Mouse (Mus musculus) brain, embryonic 18.5 days (tissue): ENCODE data around the gene Tubgcp2.

Experiments used
- DNase-seq: peaks from one replicate; pipeline ENCODE4 v3.0.0-alpha.2; 2012; ENCODE audit warnings: low read depth, low spot score

Tubgcp2 gene

DNA sequence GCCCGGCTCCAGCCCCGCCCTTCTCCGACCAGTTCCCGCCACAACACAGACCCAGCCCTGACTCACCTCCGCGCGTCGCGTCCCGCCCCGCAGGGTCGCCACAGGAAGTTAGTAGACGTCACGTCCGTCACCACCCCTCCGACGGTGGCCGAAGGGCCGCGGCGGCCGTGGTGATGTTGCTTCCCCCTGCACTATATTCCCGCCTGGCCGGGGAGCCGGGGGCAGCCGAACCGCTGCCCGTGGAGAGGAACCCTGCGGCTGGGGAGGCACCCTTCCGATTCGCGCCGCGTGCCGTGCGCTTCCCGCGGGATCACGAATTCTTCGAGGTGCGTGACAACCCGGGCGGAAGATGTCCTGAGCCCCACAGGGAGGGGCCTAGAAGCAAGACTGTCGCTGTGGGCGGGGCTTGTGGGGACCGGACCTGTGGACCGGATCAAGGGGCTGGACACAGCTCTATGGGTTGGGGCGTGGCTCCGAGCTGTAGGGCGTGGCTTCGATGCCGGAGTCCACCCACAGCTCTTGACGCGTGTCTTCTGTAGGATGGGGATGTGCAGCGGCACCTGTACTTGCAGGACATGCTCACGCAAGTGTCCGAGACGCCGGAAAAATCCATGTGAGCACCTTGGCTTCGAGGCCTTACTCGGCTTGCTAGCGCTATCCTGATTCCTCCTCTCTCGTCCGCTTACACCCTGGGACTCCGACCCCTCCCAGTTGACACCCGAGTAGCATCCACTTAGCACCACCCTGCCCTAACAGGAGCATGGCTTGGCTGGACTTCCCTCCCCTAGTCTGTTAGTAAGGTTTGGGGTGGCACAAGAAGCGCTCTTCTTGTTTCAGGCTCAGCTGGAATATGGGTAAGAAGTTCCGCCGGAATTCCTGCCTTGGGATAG, at the start of gene Tubgcp2, which contains the start of gene Zfp511:
Gene Tubgcp2 (minus strand): TSS at position 389 of the 890 bp plus-strand sequence.
Gene Zfp511 (plus strand): TSS at position 111 of the 890 bp plus-strand sequence.
- peak; percentile 78 for DNase-seq

DNA sequence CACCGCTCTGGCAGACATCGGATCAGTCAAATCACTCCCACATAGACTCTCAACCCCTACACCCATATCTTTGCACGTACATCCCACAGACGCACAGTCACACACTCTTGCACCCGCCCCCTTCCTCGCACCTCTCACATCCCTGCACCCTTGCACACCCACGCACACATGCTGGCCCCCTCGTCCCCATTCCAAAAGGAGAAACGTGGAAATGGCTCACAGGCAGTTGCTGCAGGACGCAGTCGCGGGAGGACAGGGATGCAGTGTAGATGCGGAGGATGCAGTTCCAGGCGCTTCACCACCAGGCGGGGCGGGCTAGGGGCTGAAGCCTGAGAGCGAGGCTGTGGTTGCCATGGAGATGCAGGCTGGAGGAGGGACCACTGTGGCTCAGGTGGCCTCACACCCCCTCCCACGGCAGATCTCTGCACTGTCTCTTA, 45.8 kb upstream of the Tubgcp2 start, which contains the start of gene Caly:
Gene Caly (minus strand): TSS at position 307 of the 437 bp plus-strand sequence.
- peak; percentile 85 for DNase-seq

GRCm38 (mm10) chr7:140081408-140082241, 45.2 kb upstream of the Tubgcp2 start:
- no peak for DNase-seq

GRCm38 (mm10) chr7:140080503-140081156, 44.2 kb upstream of the Tubgcp2 start:
- DNase-seq: peak; percentile 88

- DNase-seq: no peak
Measured at GRCm38 (mm10) chr7:140078711-140079110, 42.2 kb upstream of the Tubgcp2 start.

GRCm38 (mm10) chr7:140077698-140078097, 41.2 kb upstream of the Tubgcp2 start:
- DNase-seq: no peak

GRCm38 (mm10) chr7:140070042-140070711, 33.7 kb upstream of the Tubgcp2 start:
- no peak for DNase-seq

GRCm38 (mm10) chr7:140067397-140067796, 30.9 kb upstream of the Tubgcp2 start:
- DNase-seq: no peak

DNA sequence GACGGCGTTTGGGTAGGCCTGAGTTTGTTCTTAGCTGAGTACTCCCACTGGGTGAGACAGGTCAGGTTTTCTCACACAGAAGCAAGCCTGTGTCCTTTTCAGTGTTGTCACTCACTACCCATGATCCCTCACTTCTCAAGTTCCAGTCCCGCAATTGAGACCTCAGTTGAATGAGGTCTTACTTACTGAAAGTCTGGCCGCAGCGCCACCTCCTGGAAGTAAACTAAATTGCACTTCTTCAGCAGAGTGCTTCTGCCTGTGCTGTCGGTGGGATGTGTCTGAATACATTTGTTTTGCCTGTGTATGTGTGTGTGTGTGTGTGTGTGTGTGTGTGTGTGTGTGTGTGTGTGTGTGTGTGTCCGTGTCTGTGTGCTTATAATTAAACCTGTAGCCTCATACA, 26.6 kb upstream of the Tubgcp2 start:
- DNase-seq: no peak

DNA sequence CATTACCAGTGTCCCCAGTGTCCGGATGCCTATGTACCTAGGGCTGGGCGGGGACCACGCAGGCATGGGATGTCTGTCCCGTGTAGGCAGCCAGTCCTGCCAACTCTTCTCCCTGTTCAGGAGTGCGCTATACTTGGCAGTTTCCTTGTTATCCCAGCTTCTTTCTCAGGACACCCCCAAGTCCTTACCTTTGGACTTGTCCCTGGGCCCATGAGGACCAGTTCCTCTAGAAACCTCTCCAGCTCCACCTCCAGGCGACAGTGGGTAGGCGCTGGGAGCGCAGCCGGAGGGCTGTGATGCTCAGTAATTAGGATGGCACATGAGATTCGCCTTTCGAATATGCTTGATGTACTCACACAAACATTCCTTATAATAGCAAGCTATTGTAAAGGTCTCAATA, 25.8 kb upstream of the Tubgcp2 start:
- no peak for DNase-seq

DNA sequence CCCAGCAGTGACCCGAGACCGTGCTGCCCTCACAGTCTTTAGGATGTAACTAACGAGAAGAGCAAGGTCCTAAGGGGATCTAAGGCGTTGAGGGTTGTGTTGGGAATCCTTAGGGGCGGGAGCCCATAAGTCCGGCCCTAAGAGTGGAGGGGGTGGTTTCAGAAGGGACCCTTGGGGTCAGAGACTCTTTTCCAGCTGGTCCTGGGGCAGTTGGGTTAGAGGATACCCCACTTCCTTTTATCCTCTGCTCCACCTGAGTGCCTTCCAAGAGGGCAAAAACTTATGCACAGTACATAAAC, 25.3 kb upstream of the Tubgcp2 start:
- DNase-seq: no peak

- DNase-seq: no peak
Measured at GRCm38 (mm10) chr7:140060936-140061831, 24.7 kb upstream of the Tubgcp2 start.

DNA sequence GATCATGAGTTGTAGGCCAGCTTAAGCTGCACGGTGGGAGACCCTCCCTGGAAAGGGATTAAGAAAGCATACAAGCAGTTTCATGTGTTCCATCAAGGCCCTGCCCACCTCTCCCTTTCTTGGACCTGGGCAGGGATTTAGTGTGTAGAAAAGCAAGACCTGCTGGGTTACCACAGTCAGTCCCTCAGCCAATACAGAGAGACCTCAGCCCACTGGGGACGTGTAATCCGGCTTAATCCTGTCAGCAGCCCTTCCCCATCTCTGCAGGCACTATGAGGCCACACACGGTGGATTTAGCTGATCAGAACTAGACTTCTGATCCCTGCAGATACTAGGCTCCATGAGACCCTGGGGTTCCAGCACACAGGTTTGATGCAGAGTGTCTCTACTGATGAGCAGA, 23.1 kb upstream of the Tubgcp2 start:
- DNase-seq: no peak

DNA sequence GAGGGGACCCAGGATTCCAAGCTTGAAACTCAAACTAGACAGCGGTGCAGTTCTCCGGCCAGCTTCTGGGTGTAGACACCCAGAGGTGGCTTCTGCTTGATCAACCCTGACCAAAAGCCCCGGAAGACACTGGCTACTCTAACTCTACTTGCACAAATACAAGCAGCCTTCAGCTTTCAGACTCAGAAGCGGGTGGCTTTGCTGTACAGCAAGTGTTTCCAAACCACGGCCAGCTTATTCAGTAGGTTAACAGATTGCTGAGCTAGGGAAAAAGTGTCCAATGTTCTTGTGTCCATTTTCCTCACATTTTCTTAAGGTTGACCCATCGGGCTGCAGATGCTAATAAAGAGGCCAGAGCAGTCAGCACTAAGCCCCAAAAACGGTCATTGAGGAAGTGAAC, 22.1 kb upstream of the Tubgcp2 start:
- DNase-seq: no peak

- no peak for DNase-seq
Measured at GRCm38 (mm10) chr7:140057413-140058407, 21.2 kb upstream of the Tubgcp2 start.

DNA sequence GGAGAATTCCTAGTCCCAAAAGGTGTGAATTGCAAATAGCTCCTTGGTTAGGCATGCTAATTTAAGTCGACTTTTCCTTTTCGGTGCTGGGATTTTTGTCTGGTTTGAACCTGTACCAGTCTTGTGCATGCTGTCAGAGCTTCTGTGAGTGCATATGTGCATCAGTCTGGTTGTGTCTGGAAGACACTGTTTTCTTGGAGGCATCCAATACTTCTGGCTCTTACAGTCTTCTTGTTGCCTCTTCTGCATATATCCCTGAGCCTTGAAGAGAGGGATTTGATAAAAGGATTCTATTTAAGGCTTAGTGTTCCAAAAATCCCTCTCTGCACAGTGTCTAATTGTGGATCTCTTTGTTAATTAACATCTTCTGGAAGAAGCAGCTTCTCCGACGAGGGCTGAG, 17.7 kb upstream of the Tubgcp2 start:
- peak; percentile 68 for DNase-seq

DNA sequence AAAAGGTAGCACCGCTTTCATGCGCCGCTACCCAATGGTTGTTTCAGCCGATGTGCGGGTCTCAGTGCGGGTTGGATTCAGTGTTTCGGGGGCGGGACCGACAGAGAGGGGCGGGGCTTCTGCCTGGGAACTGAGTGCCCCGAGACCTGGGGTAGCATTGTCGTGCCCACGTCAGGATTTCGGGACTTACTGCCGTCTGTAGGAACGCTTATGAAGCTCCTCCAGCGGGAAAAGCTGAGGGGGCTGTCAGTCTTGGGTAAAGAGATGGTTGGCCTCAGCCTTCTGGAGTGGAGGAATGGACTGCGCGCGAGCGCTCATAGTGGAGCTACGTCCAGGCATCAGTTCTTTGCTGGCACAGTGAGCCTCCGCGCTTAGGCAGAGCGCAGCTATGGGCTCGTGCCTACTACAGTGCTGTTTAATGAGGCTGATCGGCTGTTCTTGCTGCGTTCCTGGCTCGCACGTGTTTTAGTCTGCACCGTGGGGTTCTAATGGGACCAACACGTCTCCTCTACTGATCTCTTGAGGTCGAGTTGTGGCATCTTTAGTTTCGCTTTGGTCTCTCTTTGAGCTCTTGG, 12.7 kb upstream of the Tubgcp2 start:
- DNase-seq: no peak

- no peak for DNase-seq
Measured at GRCm38 (mm10) chr7:140048361-140049114, 12.1 kb upstream of the Tubgcp2 start, which contains the start of gene Msx3. Msx3 (minus strand) TSS chr7:140049089.
